Mouse (Mus musculus) c-Kit-negative CD71-positive TER-119-positive erythroid progenitor cells, embryonic 14.5 days (primary cell): ENCODE measurements around the gene Kdm2a.

Source experiments
- DNase-seq: peaks from one replicate; pipeline ENCODE4 v3.0.0-alpha.2; 2013; ENCODE audit warnings: low read depth, low spot score

The Kdm2a gene

DNA sequence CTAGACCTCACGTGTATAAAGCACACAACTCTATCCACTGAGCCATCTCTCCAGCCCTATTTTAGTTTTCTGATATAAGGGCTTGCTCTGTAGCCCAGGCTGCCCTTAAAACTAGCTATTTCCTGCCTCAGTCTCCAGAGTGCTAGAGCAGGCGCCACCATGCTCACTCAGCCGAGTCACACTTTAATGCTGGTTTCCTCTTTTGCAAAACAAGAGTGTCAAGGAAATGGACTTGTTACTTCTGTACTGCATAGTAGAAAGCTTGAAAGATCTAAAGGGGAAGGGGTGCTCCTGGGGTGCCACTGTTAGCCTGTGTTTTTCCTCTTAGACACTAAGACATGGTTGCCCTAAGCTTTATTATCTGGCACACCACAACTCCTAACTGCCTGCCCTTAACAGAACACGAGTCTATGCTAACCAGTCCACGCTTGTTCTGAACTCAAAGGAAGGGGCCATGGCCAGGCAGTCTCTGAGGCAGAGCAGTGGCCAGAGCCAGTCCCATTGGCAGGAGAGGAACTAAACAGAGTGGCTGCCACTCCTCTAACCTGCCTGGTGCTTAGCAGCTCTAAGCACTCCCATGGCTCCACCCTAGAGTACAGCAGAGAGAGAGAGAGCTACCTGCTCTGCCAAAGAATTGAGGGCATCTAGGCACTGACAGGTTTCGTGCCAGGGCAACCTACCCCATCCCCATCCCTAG lies 98.4 kb downstream of the Kdm2a start:
- DNase-seq: no peak

DNA sequence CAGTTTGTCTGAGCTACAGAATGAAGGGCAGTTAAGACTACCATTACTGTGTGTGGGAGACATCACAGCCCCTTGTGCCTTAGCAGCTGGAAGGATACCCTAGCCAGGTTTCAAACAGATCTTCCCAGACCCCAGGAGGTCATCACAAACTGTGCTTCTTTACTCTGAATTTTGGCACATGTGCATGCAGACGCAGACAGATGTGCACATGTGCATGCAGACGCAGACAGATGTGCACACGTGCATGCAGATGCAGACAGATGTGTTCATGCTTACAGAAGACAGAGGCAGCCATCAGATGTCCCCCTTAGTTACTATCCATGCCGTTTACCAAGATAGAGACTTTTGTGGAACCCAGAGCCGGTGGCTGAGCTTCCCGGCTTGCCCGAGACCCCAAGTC lies 99.0 kb downstream of the Kdm2a start:
- DNase-seq: no peak

DNA sequence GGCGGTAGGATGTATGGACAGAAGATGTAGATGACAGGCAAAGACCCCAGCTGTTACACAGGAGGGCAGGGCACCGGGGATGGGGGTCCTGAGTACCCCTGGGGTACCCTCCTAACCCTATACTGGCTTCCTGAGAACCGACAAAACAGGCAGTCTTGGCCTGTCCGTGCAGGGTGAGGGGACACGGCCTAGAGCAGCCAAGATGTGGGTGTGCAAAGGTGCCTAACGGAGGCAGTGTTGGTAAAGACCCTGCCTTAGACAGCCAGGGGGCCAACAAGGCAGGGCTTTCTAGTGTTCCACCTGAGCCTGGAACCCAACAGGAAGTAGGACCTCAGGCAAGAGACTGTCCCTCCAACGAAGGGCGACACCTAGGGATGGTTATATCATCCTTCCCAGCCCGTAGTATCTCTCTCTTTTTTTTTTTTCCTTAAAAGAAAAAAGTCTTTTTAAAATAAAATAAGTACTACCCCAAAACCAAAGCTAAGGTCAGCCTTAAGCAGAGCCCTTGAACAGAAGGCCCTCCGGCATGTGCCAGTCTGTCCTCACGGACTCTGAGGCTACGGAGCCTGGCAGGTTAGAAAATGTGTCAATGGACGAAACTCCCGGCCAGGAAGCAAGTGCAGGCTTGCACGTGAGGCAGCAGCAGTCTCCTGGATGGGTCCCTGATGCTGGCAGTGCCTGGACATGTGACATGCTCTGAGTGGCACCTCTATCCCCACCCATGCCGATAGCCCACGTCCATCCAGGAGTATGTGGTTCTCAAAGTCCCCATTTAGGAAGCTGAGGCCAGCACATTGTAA lies 99.6 kb downstream of the Kdm2a start:
- no peak for DNase-seq

DNA sequence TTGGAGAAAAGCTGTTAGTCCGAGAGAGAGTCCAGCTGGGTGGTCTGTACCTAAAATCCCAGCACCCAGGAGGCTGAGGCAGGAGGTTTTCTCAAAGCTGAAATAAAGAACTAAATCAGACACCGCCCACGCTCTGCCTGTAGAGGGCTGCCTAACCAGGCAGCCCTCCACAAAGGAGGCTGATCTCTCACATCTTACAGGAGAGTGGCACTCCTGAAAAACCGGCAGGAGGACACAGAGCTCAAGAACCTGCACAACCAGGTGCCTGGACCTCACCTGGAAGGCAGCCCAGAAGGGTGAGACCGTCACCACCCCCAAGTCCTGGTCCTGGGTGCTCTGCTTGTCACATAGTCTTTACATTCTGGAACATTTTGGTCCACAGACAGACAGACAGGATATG lies 100.2 kb downstream of the Kdm2a start:
- DNase-seq: no peak

DNA sequence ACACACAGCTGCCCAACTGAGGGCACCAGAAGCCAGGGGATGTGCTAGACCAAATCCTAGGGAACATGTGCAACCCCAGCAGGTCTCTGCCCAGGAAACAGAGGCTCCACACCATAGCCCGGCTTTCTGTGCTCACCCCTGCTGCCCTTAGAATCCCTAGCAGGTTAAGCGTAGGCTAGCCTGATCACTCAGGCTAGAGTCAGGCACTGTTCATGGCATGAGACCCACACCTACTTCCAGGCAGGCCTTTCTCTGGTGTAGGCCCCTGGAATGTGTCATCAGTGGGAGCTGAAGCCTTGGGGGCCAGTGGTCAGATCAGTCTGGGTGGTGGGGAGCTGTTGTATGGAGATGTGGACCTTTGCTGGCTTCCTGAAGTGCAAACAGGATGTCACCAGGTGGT lies 101.5 kb downstream of the Kdm2a start:
- DNase-seq: no peak

DNA sequence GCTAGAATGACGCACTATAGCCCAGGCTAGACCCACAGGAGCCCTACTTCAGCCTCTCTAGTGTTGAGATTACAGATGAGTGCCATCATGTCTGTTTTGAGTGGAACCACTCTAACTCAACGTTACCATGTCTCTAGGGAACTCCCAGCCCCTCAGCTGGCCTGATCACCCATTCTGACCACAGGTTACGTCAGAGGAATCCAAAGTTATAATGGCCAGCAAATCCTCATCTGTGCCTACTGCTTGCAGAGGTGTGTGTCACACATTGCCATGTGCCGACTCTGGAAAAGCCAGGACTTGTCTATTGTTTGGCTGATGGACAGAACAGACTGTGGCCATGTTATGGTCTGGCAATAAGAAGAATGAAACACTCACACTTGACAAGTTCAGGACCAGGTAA lies 102.7 kb downstream of the Kdm2a start:
- DNase-seq: no peak

DNA sequence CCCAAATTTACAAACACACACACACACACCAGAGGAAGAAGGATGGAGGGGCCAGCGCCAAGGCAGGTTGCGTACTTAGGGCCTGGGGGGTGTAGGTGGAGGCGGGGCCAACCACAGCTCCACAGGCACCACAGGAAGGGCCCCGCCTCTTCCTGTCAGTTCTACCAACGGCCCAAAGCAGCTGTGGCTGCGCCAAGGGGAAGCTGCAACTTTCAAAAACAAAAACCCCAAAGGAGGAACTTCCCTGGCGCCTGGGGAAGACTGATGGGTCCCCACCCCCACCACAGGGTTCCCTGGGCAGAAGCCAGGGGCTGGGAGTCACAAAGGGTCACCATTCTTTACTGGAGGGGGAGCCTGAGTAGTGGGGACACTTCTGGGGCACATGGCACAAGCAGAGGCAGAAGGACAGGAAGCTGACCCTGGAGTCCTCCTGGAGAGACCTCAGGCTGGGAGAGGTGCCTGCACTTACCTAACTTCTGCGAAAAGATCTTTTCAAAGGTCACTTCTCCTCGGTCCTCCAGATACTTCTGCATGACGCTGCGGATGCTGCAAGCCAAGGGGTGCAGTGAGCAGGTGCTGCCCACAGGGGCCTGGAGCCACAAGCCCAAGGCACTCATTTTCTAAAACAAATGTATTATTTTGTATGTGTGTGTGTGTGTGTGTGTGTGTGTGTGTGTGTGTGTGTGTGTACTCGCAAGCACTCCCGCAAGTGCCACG lies 103.5 kb downstream of the Kdm2a start:
- no peak for DNase-seq

DNA sequence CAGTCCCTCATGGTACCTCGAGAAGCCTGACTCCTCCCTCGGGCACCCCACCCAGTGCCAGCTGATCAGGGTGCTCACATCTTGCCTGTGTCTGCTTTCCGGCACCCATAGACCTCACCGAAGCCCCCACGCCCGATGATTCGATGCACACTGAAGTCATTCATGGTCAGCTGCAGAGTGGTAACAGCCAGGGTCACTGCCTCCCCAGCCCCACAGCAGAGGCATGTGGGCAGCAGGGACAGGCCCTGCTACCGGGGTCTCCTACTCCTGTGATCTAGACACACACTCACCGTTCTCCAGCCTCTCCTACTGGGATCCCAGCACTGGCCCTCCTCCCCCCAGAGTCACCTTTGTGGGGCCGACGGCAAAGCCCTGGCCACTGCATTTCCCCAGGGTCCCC lies 106.9 kb downstream of the Kdm2a start:
- no peak for DNase-seq

DNA sequence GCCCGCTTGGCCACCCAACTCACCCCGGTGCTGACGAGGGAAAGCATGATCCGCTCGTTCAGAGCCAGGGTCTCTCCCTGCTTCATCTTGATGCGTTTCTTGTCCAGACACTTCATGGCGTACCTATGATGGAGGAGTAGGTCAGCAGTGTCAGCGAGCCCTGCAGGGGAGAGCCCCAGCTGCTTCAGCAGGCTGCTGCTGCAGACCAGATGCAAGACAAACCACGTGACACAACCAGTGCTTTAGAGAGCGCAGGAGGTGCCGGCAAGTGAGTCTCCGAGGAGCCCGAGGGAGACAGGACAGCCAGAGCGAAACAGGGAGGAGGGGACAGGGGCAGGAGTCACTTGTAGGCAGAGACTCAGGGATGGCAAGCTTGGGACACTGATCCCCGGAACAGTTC lies 107.3 kb downstream of the Kdm2a start:
- DNase-seq: no peak

DNA sequence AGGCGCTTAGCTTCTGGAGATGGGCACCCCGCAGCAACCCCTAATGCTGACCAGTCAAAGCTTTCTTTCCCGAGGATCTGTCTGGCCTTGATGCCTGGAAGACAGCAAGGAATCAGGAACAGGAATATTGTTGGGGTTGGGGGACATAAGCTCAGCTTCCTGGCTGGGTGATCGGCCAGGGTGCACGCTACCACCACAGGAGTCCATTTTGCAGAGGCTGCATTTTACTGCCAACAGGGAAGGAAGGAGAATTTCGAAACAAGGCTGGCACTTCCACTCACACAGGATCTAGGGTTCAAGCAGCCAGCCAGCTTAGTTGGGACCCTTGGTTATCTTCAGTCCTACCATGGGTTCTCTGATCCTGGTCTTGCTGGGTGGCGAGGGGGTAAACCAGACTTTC lies 114.4 kb downstream of the Kdm2a start:
- DNase-seq: no peak

DNA sequence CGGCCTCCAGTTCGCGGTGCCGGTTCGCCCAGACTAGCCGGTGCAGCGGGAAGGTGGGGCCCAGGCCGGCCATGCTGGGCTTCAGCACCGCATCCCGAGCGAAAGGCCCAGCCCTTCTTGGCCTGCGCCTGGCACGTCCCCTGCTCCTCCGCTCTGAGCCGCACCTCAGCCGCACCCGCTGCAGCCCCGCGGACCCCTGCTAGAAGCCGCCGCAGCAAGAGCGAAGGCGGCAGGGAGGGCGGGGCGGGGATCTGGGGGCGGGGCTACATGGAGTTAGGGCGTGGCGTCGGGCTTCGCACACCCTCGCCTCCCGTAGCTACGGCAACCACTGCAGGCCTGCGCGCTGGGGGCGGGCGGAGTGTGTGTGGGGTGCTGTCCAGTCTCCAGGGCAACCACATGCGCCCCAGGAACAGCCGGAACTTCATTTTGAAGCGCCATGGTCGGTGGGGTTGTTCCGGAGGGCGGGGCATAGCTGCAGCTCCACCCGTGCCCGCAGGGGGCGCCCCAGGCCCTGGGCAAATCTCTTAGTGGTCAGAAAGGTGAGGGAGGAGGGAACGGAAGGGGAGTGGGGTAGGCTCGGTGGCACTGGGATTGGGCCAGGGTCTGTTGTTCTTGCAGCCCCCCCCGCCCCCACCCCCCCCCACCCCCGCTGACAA lies 115.1 kb downstream of the Kdm2a start, which contains the start of gene Ankrd13d:
Gene Ankrd13d (minus strand): TSS at position 240 of the 656 bp plus-strand sequence.
- DNase-seq: peak; percentile 40

DNA sequence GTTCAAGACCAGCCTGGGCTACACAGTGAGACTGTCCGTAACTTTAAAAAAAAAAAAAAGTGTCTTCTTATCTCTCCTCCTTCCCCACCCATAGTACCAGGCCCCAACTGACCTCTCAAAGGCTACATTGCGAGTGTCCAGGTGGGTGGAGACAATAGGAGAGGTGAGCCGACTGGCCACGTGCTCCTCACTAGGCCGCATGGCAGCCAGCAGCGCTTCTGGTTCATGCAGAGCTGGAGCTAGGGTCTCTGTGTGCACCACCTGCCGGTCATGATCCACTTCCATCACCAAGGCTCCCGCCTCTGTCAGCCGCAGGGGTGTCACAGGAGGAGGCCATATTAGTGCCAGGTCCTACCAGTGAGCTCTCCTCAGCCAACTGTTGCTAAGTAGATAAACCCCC lies 117.7 kb downstream of the Kdm2a start:
- no peak for DNase-seq

DNA sequence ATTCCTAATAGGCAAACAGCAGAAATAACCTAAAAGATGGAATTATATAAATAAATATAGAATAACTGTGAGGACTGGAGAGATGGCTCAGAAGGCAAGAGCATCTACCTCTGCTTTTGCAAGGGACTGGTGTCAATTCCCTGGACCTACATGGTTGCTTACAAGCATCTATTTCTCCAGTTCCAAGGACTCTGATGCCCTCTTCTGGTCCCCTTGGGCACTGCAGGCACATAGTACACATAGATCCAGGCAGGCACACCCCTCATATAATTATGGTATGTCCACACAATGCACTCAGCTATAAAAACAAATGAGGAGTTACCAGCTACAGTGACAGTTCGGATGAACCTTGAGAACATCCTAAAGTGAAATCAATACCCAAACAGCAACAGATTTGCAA lies 118.6 kb downstream of the Kdm2a start:
- peak; percentile 28 for DNase-seq

DNA sequence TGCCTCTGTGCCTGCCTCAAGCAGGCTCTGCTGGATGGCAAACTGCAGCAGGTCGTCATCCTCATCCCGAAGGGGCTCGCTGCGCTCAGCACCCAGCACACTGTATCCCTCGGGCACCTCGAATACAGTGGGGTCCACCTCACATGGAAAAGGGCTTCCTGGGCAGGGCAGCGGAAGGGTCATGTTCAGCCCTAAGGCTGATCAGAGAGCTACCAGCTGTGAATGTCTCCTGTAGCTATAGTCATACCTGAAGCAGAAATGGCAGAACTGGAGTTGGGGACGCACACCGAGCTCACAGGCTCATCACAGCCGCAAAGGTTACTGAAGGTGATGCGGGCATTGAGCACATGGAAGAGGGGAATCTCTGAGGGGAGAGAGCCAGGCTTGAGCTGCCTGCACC lies 127.1 kb downstream of the Kdm2a start:
- DNase-seq: no peak

DNA sequence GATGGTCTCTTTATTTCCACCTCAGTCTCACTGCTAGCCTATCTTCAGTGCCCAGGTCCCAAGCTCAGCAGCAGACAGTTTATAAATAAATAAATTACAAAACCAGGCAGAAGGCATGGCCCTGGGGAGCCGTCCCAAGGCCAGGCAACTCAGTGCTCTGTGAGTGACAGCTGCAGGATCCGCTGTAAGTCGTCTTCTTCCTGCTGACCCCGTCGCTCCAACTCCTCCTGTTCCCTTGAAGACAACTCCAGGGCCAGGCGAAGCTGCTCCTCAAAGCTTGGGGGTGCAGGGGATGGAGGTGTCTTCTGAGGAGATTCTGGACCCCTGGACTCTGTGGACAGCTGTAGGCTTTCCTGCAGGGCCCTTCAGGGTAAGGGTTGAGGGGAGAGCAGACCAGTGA lies 127.9 kb downstream of the Kdm2a start:
- DNase-seq: no peak

DNA sequence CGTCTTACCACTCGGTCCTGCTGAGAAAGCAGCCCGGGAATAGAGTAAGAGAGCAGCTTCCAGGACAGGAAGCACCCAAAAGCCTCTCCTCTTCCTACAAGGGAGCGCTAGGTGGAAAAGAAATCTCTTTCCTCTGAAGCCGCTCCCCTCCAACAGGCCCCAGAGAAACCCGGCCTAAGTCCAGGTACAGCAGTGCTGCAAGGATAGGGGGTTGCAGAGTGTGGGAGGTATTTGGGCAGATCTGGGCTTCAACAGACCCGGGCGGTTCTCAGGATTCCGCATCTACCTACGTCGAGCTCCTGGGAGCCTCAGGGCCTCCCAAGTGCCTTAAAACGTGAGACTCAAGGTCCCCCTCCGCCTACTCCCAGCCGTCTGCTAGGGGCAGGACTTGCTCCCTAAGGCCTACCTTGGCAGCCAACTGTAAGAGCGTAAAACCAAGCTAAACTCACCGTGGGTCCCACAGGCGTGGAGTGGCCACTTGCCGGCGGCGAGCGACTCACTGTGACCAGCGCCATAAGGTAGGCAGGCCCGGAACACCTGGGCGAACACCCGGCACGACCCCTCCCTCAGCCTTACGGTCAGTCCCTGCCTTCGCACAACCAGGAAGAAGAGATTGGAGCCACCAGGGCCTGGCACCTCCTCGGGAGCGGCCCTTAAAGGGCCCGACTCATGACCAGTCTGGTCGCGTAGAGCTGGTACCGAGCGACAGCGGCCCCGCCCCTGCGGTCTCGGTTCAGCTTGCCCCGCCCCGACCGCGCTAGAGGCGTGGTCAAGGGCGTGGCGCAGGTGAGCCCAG lies 129.3 kb downstream of the Kdm2a start, which contains the start of gene Ssh3:
Gene Ssh3 (minus strand): TSS at position 615 of the 796 bp plus-strand sequence.
- no peak for DNase-seq

DNA sequence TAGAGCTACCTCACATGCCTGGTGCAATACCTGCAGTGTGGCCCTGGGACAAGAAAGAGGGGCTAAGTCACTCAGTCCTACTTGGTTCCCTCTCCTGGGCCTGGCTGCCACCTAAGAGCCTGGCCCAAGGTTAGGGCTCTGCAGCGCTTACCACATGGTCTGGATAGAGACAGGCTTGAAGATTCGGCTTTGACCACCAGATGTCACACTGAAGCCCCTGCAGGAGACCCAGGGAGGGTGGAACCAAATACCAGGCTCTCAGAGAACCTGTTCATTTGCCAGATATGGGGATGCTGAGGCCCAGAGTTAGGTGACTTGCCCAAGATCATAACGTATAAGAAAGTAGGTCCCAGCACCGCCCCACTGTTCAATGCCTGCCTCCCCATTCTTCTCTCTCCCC lies 132.1 kb downstream of the Kdm2a start:
- no peak for DNase-seq
